Mouse (Mus musculus) cortical plate, adult 2 months (tissue): ENCODE results near the gene Tmem94.

Source experiments
- CTCF ChIP-seq: fragments of 200-500 bp; IDR thresholded peaks from 2 replicates; pipeline ENCODE4 v1.5.1; 2011; ENCODE audit warnings: mild to moderate bottlenecking, control low read depth, low read length; ENCODE audit not compliant: insufficient read depth; ENCODE audit errors: extremely low read depth
- POLR2A ChIP-seq: fragments of 200-500 bp; IDR thresholded peaks from 2 replicates; pipeline ENCODE4 v1.6.1; 2011; ENCODE audit warnings: mild to moderate bottlenecking, low read length, control low read depth; ENCODE audit not compliant: insufficient read depth; ENCODE audit errors: extremely low read depth

GRCm38 (mm10) chr11:115766981-115767380, 1.7 kb downstream of the Tmem94 start:
- no peak for TF ChIP-seq CTCF
- TF ChIP-seq POLR2A, result no peak
